Mouse (Mus musculus) CH12.LX (cell line): ENCODE measurements around the gene Stab1. TPM values are rescaled to one million over a fixed set of nuclear protein-coding genes. Genes with fewer than 3 reads are reported as not detected.

Experiments
- polyA plus RNA-seq: library from polyadenylated mRNA; unstranded; fragments of >175 nt; gene quantifications from 2 replicates; pipeline ENCODE4 v1.2.1, GENCODE M21; 2012; ENCODE audit warnings: low read depth; ENCODE audit not compliant: insufficient read length
- total RNA-seq, 2 experiments: library from RNA; depleted of rRNA; stranded (reverse); fragments of 300-350 nt in 1 of 2; fragments of >200 nt in 1 of 2; gene quantifications; 2 replicates each; pipeline ENCODE4 v1.2.3; 2012 to 2014

Gene Stab1
- total and polyA plus RNA-seq, 3 experiments, result 3.9 to 11.2 (median 5.8) TPM

Other genes starting within 250 kb of the Stab1 start
- not detected in 2 replicates for gene Itih3, start 244.9 kb downstream of the Stab1 start, total RNA-seq (2012; rRNA removed)
- gene Itih3, start 244.9 kb downstream of the Stab1 start, total RNA-seq (2014; rRNA removed), result not detected in 2 replicates
- gene Itih3, start 244.9 kb downstream of the Stab1 start, polyA plus RNA-seq, result not detected in 2 replicates
- 0.04 TPM in 1 of 2 replicates, not detected in the other for gene Itih1, start 225.4 kb downstream of the Stab1 start, total RNA-seq (2012; rRNA removed)
- not detected in 2 replicates for gene Itih1, start 225.4 kb downstream of the Stab1 start, total RNA-seq (2014; rRNA removed)
- not detected in 2 replicates for gene Itih1, start 225.4 kb downstream of the Stab1 start, polyA plus RNA-seq
- 15.5 and 17.4 TPM in 2 replicates for gene Nek4, start 217.3 kb downstream of the Stab1 start, total RNA-seq (2012; rRNA removed)
- 17.1 and 17.5 TPM in 2 replicates for gene Nek4, start 217.3 kb downstream of the Stab1 start, total RNA-seq (2014; rRNA removed)
- gene Nek4, start 217.3 kb downstream of the Stab1 start, polyA plus RNA-seq, result 17.6 and 18.3 TPM in 2 replicates
- gene Glt8d1, start 167.2 kb downstream of the Stab1 start, total RNA-seq (2012; rRNA removed), result 12.6 and 13.8 TPM in 2 replicates
- gene Glt8d1, start 167.2 kb downstream of the Stab1 start, total RNA-seq (2014; rRNA removed), result 22.5 and 24.9 TPM in 2 replicates
- 11.1 and 11.7 TPM in 2 replicates for gene Glt8d1, start 167.2 kb downstream of the Stab1 start, polyA plus RNA-seq
- 150 and 179 TPM in 2 replicates for gene Spcs1, start 167.0 kb downstream of the Stab1 start, total RNA-seq (2012; rRNA removed)
- gene Spcs1, start 167.0 kb downstream of the Stab1 start, total RNA-seq (2014; rRNA removed), result 344 and 351 TPM in 2 replicates
- gene Spcs1, start 167.0 kb downstream of the Stab1 start, polyA plus RNA-seq, result 176 and 181 TPM in 2 replicates
- gene Pbrm1, start 149.5 kb downstream of the Stab1 start, total RNA-seq (2012; rRNA removed), result 20.4 and 25.6 TPM in 2 replicates
- gene Pbrm1, start 149.5 kb downstream of the Stab1 start, total RNA-seq (2014; rRNA removed), result 22.6 and 24.6 TPM in 2 replicates
- 22.5 and 28.8 TPM in 2 replicates for gene Pbrm1, start 149.5 kb downstream of the Stab1 start, polyA plus RNA-seq
- gene Gnl3, start 149.5 kb downstream of the Stab1 start, total RNA-seq (2012; rRNA removed), result 136 and 207 TPM in 2 replicates
- gene Gnl3, start 149.5 kb downstream of the Stab1 start, total RNA-seq (2014; rRNA removed), result 321 and 385 TPM in 2 replicates
- 364 and 365 TPM in 2 replicates for gene Gnl3, start 149.5 kb downstream of the Stab1 start, polyA plus RNA-seq
- gene Smim4, start 39.7 kb downstream of the Stab1 start, total RNA-seq (2012; rRNA removed), result 38.0 and 45.8 TPM in 2 replicates
- 13.5 and 19.1 TPM in 2 replicates for gene Smim4, start 39.7 kb downstream of the Stab1 start, total RNA-seq (2014; rRNA removed)
- gene Smim4, start 39.7 kb downstream of the Stab1 start, polyA plus RNA-seq, result 24.0 and 26.1 TPM in 2 replicates
- 41.6 and 52.5 TPM in 2 replicates for gene Nt5dc2, start 37.6 kb downstream of the Stab1 start, total RNA-seq (2012; rRNA removed)
- gene Nt5dc2, start 37.6 kb downstream of the Stab1 start, total RNA-seq (2014; rRNA removed), result 2.9 and 4.0 TPM in 2 replicates
- gene Nt5dc2, start 37.6 kb downstream of the Stab1 start, polyA plus RNA-seq, result 3.3 and 5.7 TPM in 2 replicates
- gene Tnnc1, start 39.7 kb upstream of the Stab1 start, total RNA-seq (2012; rRNA removed), result 0.25 and 0.29 TPM in 2 replicates
- gene Tnnc1, start 39.7 kb upstream of the Stab1 start, total RNA-seq (2014; rRNA removed), result 0.63 and 0.86 TPM in 2 replicates
- gene Tnnc1, start 39.7 kb upstream of the Stab1 start, polyA plus RNA-seq, result 0.66 and 1.0 TPM in 2 replicates
- 76.1 and 85.2 TPM in 2 replicates for gene Nisch, start 48.3 kb upstream of the Stab1 start, total RNA-seq (2012; rRNA removed)
- 43.1 and 46.3 TPM in 2 replicates for gene Nisch, start 48.3 kb upstream of the Stab1 start, total RNA-seq (2014; rRNA removed)
- gene Nisch, start 48.3 kb upstream of the Stab1 start, polyA plus RNA-seq, result 149 and 180 TPM in 2 replicates
- 1.0 and 1.1 TPM in 2 replicates for gene Sema3g, start 49.2 kb upstream of the Stab1 start, total RNA-seq (2012; rRNA removed)
- 0.36 and 0.47 TPM in 2 replicates for gene Sema3g, start 49.2 kb upstream of the Stab1 start, total RNA-seq (2014; rRNA removed)
- gene Sema3g, start 49.2 kb upstream of the Stab1 start, polyA plus RNA-seq, result 0.93 and 0.94 TPM in 2 replicates
- gene Phf7, start 82.7 kb upstream of the Stab1 start, total RNA-seq (2012; rRNA removed), result 11.1 and 13.9 TPM in 2 replicates
- gene Phf7, start 82.7 kb upstream of the Stab1 start, total RNA-seq (2014; rRNA removed), result 13.5 and 14.3 TPM in 2 replicates
- gene Phf7, start 82.7 kb upstream of the Stab1 start, polyA plus RNA-seq, result 10.0 and 12.5 TPM in 2 replicates
- 56.6 and 58.0 TPM in 2 replicates for gene Bap1, start 82.8 kb upstream of the Stab1 start, total RNA-seq (2012; rRNA removed)
- 61.8 and 62.0 TPM in 2 replicates for gene Bap1, start 82.8 kb upstream of the Stab1 start, total RNA-seq (2014; rRNA removed)
- gene Bap1, start 82.8 kb upstream of the Stab1 start, polyA plus RNA-seq, result 87.7 and 100 TPM in 2 replicates
- 0.04 and 0.08 TPM in 2 replicates for gene Dnah1, start 155.3 kb upstream of the Stab1 start, total RNA-seq (2012; rRNA removed)
- 0.04 TPM in 2 replicates for gene Dnah1, start 155.3 kb upstream of the Stab1 start, total RNA-seq (2014; rRNA removed)
- 0.06 and 0.08 TPM in 2 replicates for gene Dnah1, start 155.3 kb upstream of the Stab1 start, polyA plus RNA-seq
- gene Capn7, start 168.0 kb upstream of the Stab1 start, total RNA-seq (2012; rRNA removed), result 27.9 and 31.4 TPM in 2 replicates
- 45.0 and 53.7 TPM in 2 replicates for gene Capn7, start 168.0 kb upstream of the Stab1 start, total RNA-seq (2014; rRNA removed)
- gene Capn7, start 168.0 kb upstream of the Stab1 start, polyA plus RNA-seq, result 33.3 and 34.8 TPM in 2 replicates